ENCODE assay signal across 16 mouse cellular contexts in genomic region chr17:68672088-68672504, GRCm38 (mm10).
DNase-seq lines count a peak whose midpoint lies in the region; ATAC-seq and TF ChIP-seq lines count a peak whose summit lies in the region.
"Had no signal": no experiment of that assay in that cellular context is flagged by ENCODE, and none has a peak within 500 bp of the region (broad histone marks: within the 10 kb centered on the region; RNA-seq: fewer than 3 reads in every experiment).

No protein-coding gene starts in this region.

- intact Hi-C loops in left cerebral cortex, postnatal 4 days (cut with DNase I), result no loop called here
- intact Hi-C loops in left cerebral cortex, postnatal 10 days (cut with DNase I), result no loop called here

- H3K9me3 ChIP-seq in forebrain, embryonic 10.5 days, result no peaks in the 10 kb centered on the region
- H3K9me3 ChIP-seq in forebrain, embryonic 16.5 days (ENCODE audit: control insufficient read depth, low read length), result no peaks in the 10 kb centered on the region
- H3K9me3 ChIP-seq in hindbrain, postnatal 0 days (ENCODE audit: low read length), result no peaks in the 10 kb centered on the region
- H3K9me3 ChIP-seq in liver, embryonic 12.5 days (replicated peaks), result 0 out of 2 replicates have a peak, but pooled peaks cover 5% of the 10 kb centered on the region
- H3K9me3 ChIP-seq: heart, embryonic 15.5 days; limb, embryonic 10.5 days; liver, embryonic 15.5 days; stomach, embryonic 15.5 days had no signal

- 41% methylated on average over 7 of the region's 7 CpGs for WGBS in forebrain, embryonic 10.5 days
- WGBS in forebrain, embryonic 16.5 days, result 11% methylated on average over 7 of the region's 7 CpGs
- WGBS in hindbrain, postnatal 0 days, result 36% methylated on average over 7 of the region's 7 CpGs
- 73% methylated on average over 7 of the region's 7 CpGs for WGBS in liver, embryonic 12.5 days (ENCODE audit: insufficient replicate concordance)

- H3K9ac ChIP-seq in forebrain, embryonic 16.5 days (replicated peaks; ENCODE audit: low read depth, low read length), result no peak overlapping the region
- no peak overlapping the region for H3K9ac ChIP-seq in hindbrain, postnatal 0 days (replicated peaks; ENCODE audit: low read length)
- H3K9ac ChIP-seq in liver, embryonic 12.5 days, result no peak overlapping the region
- H3K9ac ChIP-seq: heart, embryonic 15.5 days; liver, embryonic 15.5 days; stomach, embryonic 15.5 days had no signal

- H3K4me3 ChIP-seq in forebrain, embryonic 10.5 days, result no peak overlapping the region
- H3K4me3 ChIP-seq in forebrain, embryonic 16.5 days (replicated peaks; ENCODE audit: low read length), result no peak overlapping the region
- H3K4me3 ChIP-seq in hindbrain, postnatal 0 days (ENCODE audit: low read length), result no peak overlapping the region
- H3K4me3 ChIP-seq in liver, embryonic 12.5 days, result no peak overlapping the region
- H3K4me3 ChIP-seq: heart, embryonic 15.5 days; limb, embryonic 10.5 days; liver, embryonic 15.5 days; stomach, embryonic 15.5 days had no signal

- H3K36me3 ChIP-seq in forebrain, embryonic 10.5 days (replicated peaks), result no peaks in the 10 kb centered on the region
- no peaks in the 10 kb centered on the region for H3K36me3 ChIP-seq in forebrain, embryonic 16.5 days (ENCODE audit: control insufficient read depth, insufficient read depth)
- no peaks in the 10 kb centered on the region for H3K36me3 ChIP-seq in hindbrain, postnatal 0 days (ENCODE audit: insufficient read depth, low read length)
- H3K36me3 ChIP-seq in liver, embryonic 12.5 days, result no peaks in the 10 kb centered on the region
- H3K36me3 ChIP-seq: heart, embryonic 15.5 days; limb, embryonic 10.5 days; liver, embryonic 15.5 days; stomach, embryonic 15.5 days had no signal

- no peaks in the 10 kb centered on the region for H3K27me3 ChIP-seq in forebrain, embryonic 10.5 days (ENCODE audit: poor library complexity, severe bottlenecking)
- H3K27me3 ChIP-seq in forebrain, embryonic 16.5 days (replicated peaks; ENCODE audit: control insufficient read depth, insufficient read depth, low read length), result no peaks in the 10 kb centered on the region
- H3K27me3 ChIP-seq in hindbrain, postnatal 0 days (ENCODE audit: insufficient read depth, low read length), result no peaks in the 10 kb centered on the region
- no peaks in the 10 kb centered on the region for H3K27me3 ChIP-seq in liver, embryonic 12.5 days (replicated peaks)
- H3K27me3 ChIP-seq: heart, embryonic 15.5 days; liver, embryonic 15.5 days; stomach, embryonic 15.5 days had no signal

- no peak overlapping the region for H3K4me2 ChIP-seq in forebrain, embryonic 16.5 days (ENCODE audit: low read length)
- H3K4me2 ChIP-seq in hindbrain, postnatal 0 days (ENCODE audit: low read depth, low read length), result no peak overlapping the region
- H3K4me2 ChIP-seq in liver, embryonic 12.5 days, result no peak overlapping the region
- H3K4me2 ChIP-seq: heart, embryonic 15.5 days; liver, embryonic 15.5 days; stomach, embryonic 15.5 days had no signal

- H3K4me1 ChIP-seq in forebrain, embryonic 10.5 days, result peaks cover 10% of the 10 kb centered on the region
- H3K4me1 ChIP-seq in forebrain, embryonic 16.5 days (replicated peaks; ENCODE audit: control insufficient read depth, insufficient read depth, low read length), result no peaks in the 10 kb centered on the region
- no peaks in the 10 kb centered on the region for H3K4me1 ChIP-seq in hindbrain, postnatal 0 days (ENCODE audit: insufficient read depth, low read length)
- H3K4me1 ChIP-seq in liver, embryonic 12.5 days, result no peaks in the 10 kb centered on the region
- H3K4me1 ChIP-seq: heart, embryonic 15.5 days; limb, embryonic 10.5 days; liver, embryonic 15.5 days; stomach, embryonic 15.5 days had no signal

- no peak for ATAC-seq in forebrain, embryonic 16.5 days
- ATAC-seq in hindbrain, postnatal 0 days, result no peak
- ATAC-seq in liver, embryonic 12.5 days, result no peak

- H3K27ac ChIP-seq in forebrain, embryonic 10.5 days, result peak overlapping the region; percentile 15; the same call in 1 of the 2 replicates
- H3K27ac ChIP-seq in forebrain, embryonic 16.5 days (ENCODE audit: low read length), result no peak overlapping the region
- no peak overlapping the region for H3K27ac ChIP-seq in hindbrain, postnatal 0 days
- H3K27ac ChIP-seq in liver, embryonic 12.5 days, result no peak overlapping the region
- H3K27ac ChIP-seq: heart, embryonic 15.5 days; limb, embryonic 10.5 days; liver, embryonic 15.5 days; stomach, embryonic 15.5 days had no signal

- no peak for TF ChIP-seq CTCF in hindbrain, postnatal 0 days (IDR thresholded peaks at IDR 0.05; ENCODE audit: low read depth)

- DNase-seq in forebrain, embryonic 10.5 days (ENCODE audit: extremely low spot score, low spot score), result no peak
- peak; percentile 2 for DNase-seq in left cerebral cortex, postnatal 4 days
- no peak for DNase-seq in left cerebral cortex, postnatal 10 days (ENCODE audit: extremely low spot score in 1 of 2, low spot score in 2 of 2)
- DNase-seq in hindbrain, postnatal 0 days (ENCODE audit: low spot score), result peak; percentile 2
- DNase-seq in retina, postnatal 1 day, result peak; percentile 92
- DNase-seq in adrenal gland, postnatal 4 days (ENCODE audit: low spot score in 2 of 2), result no peak
- DNase-seq: cerebellum, adult 9-10 months; heart, adult 11 months; kidney, postnatal 36 days; thymus, postnatal 25 days had no signal

Comparison
In these comparisons a context has a peak if more than half of its experiments do, and no peak if none do; other contexts are left out.
1. DNase-seq: peak in left cerebral cortex, postnatal 4 days (single experiment), hindbrain, postnatal 0 days (single experiment) and retina, postnatal 1 day (single experiment); none in forebrain, embryonic 10.5 days (single experiment), left cerebral cortex, postnatal 10 days (0 of 2) and adrenal gland, postnatal 4 days (0 of 2).